Mouse (Mus musculus): ENCODE results near the gene Phlda3.

DNA sequence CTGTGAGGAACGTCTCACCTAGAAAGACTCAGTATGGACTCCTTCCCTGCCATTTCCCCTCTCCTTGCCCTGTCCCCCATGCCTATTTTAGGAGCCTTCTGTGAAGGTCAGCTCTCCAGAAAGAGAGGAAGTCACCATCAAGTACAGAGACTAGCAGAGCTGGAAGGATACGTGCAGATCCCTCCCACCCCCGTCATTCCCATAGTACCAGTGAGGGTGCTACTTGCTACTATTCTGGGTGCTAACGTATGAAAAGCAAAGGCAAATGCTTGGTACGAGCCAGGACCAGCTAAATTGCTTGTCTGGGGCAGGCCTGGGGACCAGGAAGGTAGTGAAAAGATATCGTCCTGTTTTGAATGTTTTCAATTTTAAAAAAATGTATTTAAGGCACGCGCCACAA, 8.6 kb upstream of the Phlda3 start:
- TF ChIP-seq CTCF (IDR thresholded peaks at IDR 0.05; ENCODE audit: low read depth), result no peak
- TF ChIP-seq EP300 (IDR thresholded peaks at IDR 0.05; ENCODE audit: low read depth), result no peak
